Mouse (Mus musculus): ENCODE data around the gene Clec2i. TPM values are rescaled to one million over a fixed set of nuclear protein-coding genes. Genes with fewer than 3 reads are reported as not detected.

The Clec2i gene
- total and polyA plus RNA-seq, 3 experiments = not detected

DNA sequence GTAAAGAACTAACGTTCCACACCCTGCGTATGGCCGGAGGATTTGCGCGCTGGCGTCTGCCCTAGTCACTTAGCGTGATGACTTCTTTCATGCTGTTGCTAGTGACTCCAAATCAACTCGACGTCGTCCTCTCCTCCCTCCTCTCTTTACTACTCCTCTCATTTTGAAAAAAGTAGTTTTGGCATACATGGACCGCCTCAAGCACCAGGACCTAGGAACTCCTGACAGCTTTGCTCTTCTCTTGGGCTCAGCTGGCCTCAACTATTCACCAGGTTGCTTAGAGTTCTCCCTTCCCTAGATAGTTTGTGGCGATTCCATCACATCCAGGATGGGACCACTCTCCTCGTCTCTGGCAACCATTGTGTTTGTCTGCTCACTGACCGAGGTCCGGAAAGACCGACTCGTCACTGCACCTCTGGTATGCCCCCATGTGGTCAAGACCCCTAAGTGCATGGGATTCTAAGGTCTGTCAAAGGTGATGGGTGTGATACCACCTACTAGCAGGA lies 48.1 kb upstream of the Clec2i start:
- peak overlapping the region; percentile 41 for H3K9ac ChIP-seq (ENCODE audit: control insufficient read depth, low read depth, low read length, poor library complexity, severe bottlenecking)
- H3K4me1 ChIP-seq (ENCODE audit: control insufficient read depth in 1 of 2, insufficient read depth in 2 of 2, low read length in 2 of 2) = peaks cover 0 to 15% of the 10 kb centered on the region in 2 experiments; a peak in 2 of 4 replicates
- no peaks in the 10 kb centered on the region; the same call in 1 of the 2 replicates for H3K79me2 ChIP-seq (ENCODE audit: control insufficient read depth, insufficient read depth, low read length, poor library complexity)
- H3K4me3 ChIP-seq (ENCODE audit: control insufficient read depth in 1 of 2, insufficient read depth in 1 of 2, low read depth in 2 of 2, low read length in 2 of 2) = peak overlapping the region; percentile 46 to 62
- peak overlapping the region; percentile 58 for H3K27ac ChIP-seq (ENCODE audit: control insufficient read depth, low read depth, low read length)
- peaks cover 0 to 9% of the 10 kb centered on the region in 2 experiments; a peak in 2 of 4 replicates for H3K36me3 ChIP-seq (ENCODE audit: control insufficient read depth in 1 of 2, insufficient read depth in 2 of 2, low read length in 2 of 2)
- peak; percentile 59 for TF ChIP-seq SMC3 (IDR thresholded peaks at IDR 0.05; ENCODE audit: low read depth, low read length)
- no peak for TF ChIP-seq GABPA (IDR thresholded peaks at IDR 0.05; ENCODE audit: low read depth, low read length)
- TF ChIP-seq TCF12 (IDR thresholded peaks at IDR 0.05; ENCODE audit: low read depth, low read length) = 0 out of 2 replicates have a peak, but pooled peaks have one; percentile 14
- TF ChIP-seq POLR2AphosphoS5 (IDR thresholded peaks at IDR 0.05; ENCODE audit: borderline replicate concordance, low read depth, low read length) = no peak
- TF ChIP-seq ELF1 (IDR thresholded peaks at IDR 0.05; ENCODE audit: low read depth, low read length) = 0 out of 2 replicates have a peak, but pooled peaks have one; percentile 24
- peak; percentile 28 for TF ChIP-seq RAD21 (IDR thresholded peaks at IDR 0.05; ENCODE audit: low read depth, low read length)
- peak; percentile 45; the same call in 1 of the 2 replicates for TF ChIP-seq HCFC1 (IDR thresholded peaks at IDR 0.05; ENCODE audit: low read depth, low read length)
- TF ChIP-seq MYB (IDR thresholded peaks at IDR 0.05; ENCODE audit: low read depth, low read length) = no peak
- peak; percentile 6; the same call in 1 of the 2 replicates for TF ChIP-seq ZC3H11A (IDR thresholded peaks at IDR 0.05; ENCODE audit: low read depth, low read length)
- TF ChIP-seq GATA1 (IDR thresholded peaks at IDR 0.05; ENCODE audit: low read depth, low read length) = no peak
- peak; percentile 49; the same call in 1 of the 2 replicates for TF ChIP-seq SIN3A (IDR thresholded peaks at IDR 0.05; ENCODE audit: low read length)
- peak; percentile 9; the same call in 1 of the 2 replicates for TF ChIP-seq RCOR1 (IDR thresholded peaks at IDR 0.05; ENCODE audit: low read depth, low read length)
- 0 out of 2 replicates have a peak, but pooled peaks have one; percentile 9 for TF ChIP-seq ZNF384 (IDR thresholded peaks at IDR 0.05; ENCODE audit: low read depth, low read length)
- TF ChIP-seq CTCF (IDR thresholded peaks at IDR 0.05 in 2 of 3, conservative IDR thresholded peaks at IDR 0.05 in 1 of 3; ENCODE audit: control insufficient read depth in 1 of 3, insufficient read depth in 1 of 3, low read depth in 2 of 3, low read length in 3 of 3, poor library complexity in 1 of 3, severe bottlenecking in 1 of 3) = peak; percentile 64 to 85 (median 74)
- no peak for TF ChIP-seq TAL1 (IDR thresholded peaks at IDR 0.05; ENCODE audit: low read length)
- no peak for TF ChIP-seq NRF1 (IDR thresholded peaks at IDR 0.05; ENCODE audit: insufficient read depth, low read depth, low read length, poor library complexity, severe bottlenecking)
- no peak; the same call in 1 of the 2 replicates for TF ChIP-seq NELFE (IDR thresholded peaks at IDR 0.05; ENCODE audit: low read depth, low read length)
- no peak for TF ChIP-seq ZMIZ1 (IDR thresholded peaks at IDR 0.05; ENCODE audit: low read depth, low read length)
- TF ChIP-seq MAX (IDR thresholded peaks at IDR 0.05; ENCODE audit: low read length) = peak; percentile 62
- 0 out of 2 replicates have a peak, but pooled peaks have one; percentile 48 for TF ChIP-seq MYC (IDR thresholded peaks at IDR 0.05; ENCODE audit: low read depth, low read length)
- peak; percentile 49; the same call in 1 of the 2 replicates for TF ChIP-seq MXI1 (IDR thresholded peaks at IDR 0.05; ENCODE audit: low read depth, low read length)
- H3K27me3 ChIP-seq (ENCODE audit: control insufficient read depth in 1 of 2, insufficient read depth in 2 of 2, low read length in 2 of 2) = no peaks in the 10 kb centered on the region
- DNase-seq (ENCODE audit: low read depth, low spot score) = peak; percentile 90
- no peaks in the 10 kb centered on the region for H3K9me3 ChIP-seq (replicated peaks; ENCODE audit: insufficient read depth, low read length)
